Mouse (Mus musculus) cerebellum, adult (tissue): Measurements from ENCODE around the gene Stard7.

Experiments
- ATAC-seq: cut with Nextera tagmentation; 2 replicates; pipeline ENCODE4 v1.9.2; 2017; ENCODE audit warnings: mild to moderate bottlenecking, moderate library complexity, mixed read lengths; ENCODE audit not compliant: insufficient number of reproducible peaks, low FRiP score, low TSS enrichment

Gene Stard7

DNA sequence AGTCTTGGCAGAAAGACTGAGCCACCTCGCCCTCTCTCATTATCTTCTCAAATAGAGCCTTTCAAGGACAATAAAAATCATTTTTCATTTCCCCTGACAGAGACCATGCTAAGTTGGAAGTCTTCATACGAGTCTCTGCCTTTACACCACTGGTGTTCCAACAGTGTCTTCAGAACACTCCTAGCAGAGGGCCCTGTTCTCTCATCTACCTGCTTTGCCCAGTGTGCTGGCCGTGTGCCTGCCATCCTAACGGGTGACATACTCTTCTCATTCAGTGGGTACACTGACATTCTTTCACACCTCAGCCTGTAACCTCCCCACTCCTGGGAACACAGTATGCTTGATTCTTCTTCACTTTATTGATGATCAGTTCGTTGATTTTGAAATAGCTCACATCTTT is 46.4 kb downstream of the Stard7 start:
- no peak for ATAC-seq

- ATAC-seq: no peak
These were observed 48.1 kb downstream of the Stard7 start for GRCm38 (mm10) chr2:127318136-127318535.

GRCm38 (mm10) chr2:127319071-127319470 is 49.1 kb downstream of the Stard7 start:
- no peak for ATAC-seq

DNA sequence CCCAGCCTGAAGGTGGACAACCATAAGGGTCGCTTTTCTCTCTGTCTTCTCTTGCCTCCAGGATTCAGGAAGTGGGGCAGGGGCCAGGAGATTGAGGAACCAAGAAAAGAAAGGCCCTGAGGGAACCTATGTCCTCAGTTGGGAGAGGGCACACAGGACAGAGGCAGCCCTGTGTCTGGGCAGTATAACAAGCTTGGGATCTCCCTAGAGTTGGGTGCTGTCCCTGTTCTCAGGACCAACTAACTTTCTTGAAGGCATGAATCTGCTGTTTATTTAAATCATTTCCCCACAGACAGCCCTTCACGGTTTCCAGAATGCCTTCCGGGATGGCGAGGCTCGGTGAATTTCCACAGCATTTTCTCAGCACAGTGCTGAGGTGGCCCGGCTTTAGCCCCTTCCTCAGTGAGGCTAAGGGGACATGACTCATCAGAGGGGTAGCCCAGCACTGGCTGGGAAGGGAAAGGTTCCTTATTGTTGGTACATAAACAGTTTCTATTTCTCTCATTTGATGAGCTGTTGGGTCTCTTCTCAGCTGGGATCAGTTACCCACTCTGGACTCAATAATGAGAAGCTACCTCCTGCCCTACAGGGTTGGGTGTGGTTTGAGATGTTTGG is 52.8 kb downstream of the Stard7 start:
- ATAC-seq: no peak

DNA sequence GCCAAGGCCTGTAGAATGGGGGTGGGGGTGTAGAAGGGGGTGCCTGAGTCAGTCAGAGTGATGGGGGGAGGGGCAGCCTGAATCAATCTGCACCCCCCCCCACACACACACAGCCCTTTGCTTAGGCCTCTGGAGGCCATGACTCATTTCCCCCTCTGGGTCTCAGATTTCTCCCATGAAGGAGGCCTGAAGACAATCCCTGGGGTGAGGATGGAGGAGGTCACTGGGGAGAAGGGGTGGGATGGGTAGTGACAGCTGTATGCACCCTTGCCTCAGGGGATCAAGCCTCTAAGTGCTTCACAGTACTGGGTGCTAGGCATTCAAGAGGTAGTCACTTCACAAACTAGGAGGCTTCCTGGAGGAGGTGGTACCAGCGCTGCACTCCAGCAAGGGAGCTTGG is 53.6 kb downstream of the Stard7 start:
- no peak for ATAC-seq

- ATAC-seq: no peak
These were observed 54.4 kb downstream of the Stard7 start for GRCm38 (mm10) chr2:127324456-127324855.

DNA sequence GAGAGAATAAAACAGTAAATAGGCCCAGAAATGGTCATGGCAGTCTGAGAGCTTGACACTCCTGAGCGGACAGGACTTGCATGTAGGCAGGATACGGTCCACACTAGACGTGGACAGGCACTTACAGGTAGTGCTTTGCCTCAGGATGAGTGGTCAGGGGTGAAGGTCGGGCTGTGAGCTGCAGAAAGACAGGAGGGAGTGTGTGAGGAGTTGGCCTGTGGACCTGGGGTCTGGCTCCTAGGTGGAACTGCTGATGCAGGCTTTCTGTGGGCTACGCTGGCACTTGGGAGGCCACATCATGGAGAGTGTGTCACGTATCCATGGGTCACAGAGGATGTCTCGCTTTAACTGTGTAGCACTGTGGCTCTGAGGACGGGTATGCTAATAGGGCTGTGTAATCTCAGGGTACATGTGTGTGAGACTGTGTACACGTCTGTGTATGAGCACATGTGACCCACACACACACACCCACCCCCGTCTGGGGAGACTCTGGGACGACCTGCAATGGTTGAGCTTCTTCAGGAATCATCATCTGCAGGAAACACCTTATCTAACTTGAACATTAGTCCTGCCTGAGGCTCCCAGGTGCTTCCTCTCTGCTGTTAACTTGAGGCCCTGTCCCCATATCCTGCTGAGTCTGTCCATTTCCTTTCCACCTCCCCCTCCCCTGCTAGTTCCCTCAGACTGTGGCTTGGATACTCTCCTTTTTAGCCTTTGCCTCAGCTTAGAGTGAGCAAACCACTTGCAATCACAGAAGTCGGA is 58.3 kb downstream of the Stard7 start:
- ATAC-seq: no peak

DNA sequence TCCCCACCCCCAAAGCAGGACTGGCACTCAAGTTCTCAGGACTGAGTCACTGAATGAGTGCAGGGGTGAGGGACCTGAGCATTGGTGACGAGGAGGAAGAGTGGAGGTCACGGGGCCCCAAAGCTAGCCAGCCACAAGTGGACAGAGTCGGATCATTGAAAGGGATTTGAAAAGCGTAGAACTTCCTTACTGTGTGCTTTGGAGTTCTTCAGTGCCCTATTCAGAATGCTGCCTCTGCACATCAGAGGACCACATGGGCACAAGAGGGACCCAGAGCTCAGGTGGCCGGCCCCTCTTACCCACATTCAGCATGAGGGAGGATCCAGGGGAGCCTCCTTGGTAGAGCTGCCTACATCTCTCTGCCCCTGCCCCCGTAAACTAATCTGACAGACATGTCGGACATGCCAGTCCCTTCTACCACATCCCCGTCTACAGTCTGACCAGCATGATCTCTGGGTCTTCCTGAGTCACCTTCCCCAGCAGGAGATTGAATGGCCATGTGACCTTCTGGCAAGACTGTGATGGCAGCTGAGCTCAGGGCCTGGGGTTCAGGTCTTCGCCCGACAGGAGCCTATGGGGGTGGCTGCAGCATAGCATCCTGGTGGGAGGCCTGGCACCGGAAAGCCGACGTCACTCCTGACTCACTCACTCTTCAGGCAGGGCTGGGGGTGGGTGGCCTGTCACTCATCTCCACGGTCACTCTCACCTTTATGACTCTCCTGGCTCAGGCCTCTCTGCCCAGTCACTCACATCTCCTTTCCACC is 63.0 kb downstream of the Stard7 start:
- ATAC-seq: no peak

GRCm38 (mm10) chr2:127333945-127334603 is 64.1 kb downstream of the Stard7 start:
- ATAC-seq: no peak

DNA sequence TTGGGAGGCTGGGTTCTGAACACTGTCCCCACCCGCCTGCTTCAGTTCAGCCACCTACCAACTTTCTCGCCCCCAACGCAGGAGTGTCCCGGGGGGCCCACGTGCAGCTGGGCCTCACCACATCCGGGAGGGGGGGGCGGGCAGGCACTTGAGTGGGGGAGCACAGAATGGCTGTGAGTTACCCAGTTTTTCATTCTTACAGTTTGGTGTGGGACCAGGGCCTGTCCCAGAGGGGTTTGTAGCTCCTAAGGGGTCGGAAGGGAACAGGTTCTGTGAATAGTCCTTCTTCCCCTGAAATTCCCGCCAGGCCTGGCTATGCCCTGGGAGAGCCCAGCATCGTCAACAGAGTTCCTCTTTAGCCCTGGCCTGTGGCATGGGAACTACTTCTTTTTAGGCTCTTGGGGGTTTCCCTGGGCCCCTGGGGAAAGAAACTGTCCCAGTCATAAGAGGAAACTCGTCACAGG is 65.1 kb downstream of the Stard7 start:
- no peak for ATAC-seq

DNA sequence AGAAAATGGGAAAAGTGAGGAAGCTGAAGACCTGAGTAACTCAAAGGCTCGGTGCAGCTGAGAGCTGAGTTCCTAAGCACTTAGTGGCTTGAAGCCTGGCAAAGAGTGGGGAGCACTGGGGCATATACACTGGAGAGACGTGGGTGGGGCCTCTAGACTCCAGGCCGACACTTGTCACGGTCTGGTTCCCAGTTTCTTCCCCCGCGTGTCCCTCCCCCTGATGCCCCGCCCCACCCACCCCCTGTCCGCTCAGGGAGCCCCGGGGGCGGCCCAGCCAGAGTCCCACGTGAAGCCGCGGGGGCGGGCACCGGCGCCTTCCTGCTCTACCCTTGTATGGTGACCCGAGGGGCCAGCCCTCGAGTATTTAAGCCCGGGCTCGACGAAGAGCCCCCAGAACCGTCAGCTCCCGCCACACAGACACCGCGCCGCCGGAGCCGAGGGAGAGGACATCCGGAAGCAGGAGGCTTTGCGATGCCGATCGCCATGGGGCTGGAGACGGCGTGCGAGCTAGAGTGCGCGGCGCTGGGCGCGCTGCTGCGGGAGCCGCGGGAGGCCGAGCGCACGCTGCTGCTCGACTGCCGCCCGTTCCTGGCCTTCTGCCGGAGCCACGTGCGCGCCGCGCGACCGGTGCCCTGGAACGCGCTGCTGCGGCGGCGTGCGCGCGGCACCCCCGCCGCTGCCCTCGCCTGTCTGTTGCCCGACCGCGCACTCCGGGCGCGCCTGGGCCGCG is 65.9 kb downstream of the Stard7 start, which contains the start of gene Dusp2:
Gene Dusp2 (plus strand): TSS at position 393 of the 730 bp plus-strand sequence.
- ATAC-seq: peak; percentile 33

DNA sequence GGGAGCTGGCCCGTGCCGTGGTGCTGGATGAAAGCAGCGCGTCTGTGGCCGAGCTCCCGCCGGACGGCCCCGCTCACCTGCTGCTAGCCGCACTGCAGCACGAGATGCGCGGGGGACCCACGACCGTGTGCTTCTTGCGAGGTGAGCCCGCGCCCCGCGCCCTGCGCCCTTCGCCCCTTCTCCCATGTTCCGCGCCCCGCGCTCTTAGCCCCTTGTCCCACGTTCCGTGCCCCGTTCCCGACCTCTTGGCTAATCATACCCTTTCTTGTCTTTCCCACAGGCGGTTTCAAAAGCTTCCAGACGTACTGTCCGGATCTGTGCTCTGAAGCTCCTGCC is 66.4 kb downstream of the Stard7 start:
- ATAC-seq: peak; percentile 16; the same call in 1 of the 2 replicates

DNA sequence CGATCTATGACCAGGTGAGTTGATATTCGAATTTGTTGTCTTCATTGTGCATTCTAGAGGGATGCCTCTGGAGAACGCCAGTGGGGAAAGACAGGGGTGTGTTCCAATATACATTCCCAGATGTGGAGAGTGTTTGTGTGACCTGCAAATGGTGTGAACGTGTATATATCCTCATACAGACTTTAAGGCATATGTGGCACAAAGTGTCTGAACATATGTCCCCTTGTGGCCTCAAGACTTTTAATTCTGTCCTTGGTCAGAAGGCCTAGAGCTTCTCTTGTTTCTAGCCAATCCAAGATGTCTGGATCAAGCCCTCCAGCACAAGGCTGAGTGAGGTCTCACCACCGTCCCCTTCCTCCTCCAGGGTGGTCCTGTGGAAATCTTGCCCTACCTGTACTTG is 66.9 kb downstream of the Stard7 start:
- ATAC-seq: no peak

- ATAC-seq: no peak
These were observed 67.5 kb downstream of the Stard7 start for GRCm38 (mm10) chr2:127337531-127337930.

DNA sequence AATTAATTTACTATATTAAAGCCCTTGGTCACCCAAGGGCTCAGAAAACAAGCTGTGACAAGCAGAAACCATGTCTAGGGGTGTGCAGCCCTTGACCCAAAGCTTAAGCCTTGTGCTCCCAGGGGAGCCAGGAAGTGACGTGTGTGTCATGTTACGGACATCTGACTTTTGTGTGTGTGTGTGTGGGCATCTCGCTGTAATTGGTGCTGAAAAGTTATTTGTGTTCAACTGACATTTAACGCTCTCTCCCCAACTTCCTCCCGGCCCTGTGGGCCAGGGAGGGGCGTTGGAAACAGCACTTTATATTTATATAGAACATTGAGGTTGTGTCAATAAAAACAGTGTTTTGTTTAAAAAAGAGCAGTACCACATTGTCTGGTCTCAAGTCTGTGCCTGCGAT is 68.0 kb downstream of the Stard7 start:
- no peak for ATAC-seq

- no peak for ATAC-seq
These were observed 68.4 kb downstream of the Stard7 start, which contains the start of gene Astl for GRCm38 (mm10) chr2:127338416-127338815. Gene Astl (plus strand): TSS chr2:127338639.

GRCm38 (mm10) chr2:127338833-127339232 is 68.8 kb downstream of the Stard7 start:
- ATAC-seq: no peak

DNA sequence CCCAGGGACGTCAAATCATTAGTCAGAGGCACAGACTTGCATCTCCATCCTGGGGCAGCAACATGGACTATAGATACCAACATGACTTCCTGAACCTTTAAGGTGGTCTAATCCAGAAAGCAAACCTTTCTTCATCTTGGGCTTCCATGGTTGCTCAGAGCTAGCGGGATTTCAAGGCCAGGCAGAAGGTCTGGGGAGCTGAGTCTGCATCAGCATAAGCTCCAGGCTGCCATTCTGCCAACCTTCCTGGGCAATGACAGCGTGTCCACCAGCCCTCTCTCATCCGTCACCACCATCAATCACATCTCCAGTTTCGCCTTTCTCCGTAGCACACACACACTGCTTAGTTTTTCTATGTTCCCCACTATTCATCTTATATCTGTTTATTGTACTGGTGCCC is 69.2 kb downstream of the Stard7 start:
- ATAC-seq: no peak

DNA sequence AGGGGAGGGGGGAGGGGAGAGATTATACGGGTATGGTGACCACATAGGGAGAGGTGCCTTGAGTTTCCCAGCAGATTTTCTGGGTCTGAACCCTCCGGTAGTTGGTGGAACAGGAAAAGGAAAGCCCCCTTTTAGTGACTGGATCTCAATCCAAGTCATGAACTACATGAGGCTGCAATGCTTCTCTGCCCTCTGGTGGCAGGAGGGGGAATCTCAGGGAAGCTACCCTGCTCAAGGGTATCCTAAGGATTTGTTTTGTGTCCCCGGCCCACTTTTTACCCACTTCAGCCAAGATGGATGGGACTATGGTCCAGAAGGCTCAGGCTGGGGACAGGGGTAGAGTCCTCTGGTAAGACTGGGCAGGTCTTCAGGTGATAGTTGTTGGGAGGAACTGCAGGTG is 71.1 kb downstream of the Stard7 start:
- ATAC-seq: no peak

DNA sequence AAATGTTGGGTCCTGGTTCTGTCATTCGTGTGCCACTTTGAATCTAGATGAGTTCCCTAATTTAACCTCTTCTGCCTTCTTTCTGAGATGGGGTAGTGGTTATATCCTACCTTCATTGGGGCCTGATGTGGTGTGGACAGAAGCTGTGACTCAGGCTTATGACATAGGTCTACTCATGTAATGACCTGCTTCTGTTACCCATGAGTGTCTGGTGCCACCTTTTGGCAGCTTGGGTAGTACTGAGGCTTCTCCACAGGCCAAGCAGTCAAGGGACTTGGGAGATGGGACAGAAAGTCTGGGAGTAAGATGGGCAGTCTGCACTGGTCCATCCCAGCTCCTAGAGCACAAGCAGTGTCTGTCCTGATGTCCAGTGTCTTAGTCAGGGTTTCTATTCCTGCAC is 76.3 kb downstream of the Stard7 start:
- no peak for ATAC-seq
